Mouse (Mus musculus) forebrain, embryonic 11.5 days (tissue): ENCODE data around the gene Cobll1. TPM values are rescaled to one million over a fixed set of nuclear protein-coding genes. Genes with fewer than 3 reads are reported as not detected.

ENCODE experiments used
- ATAC-seq: fragments of 200-750 bp; cut with Nextera tagmentation; replicated peaks from 2 replicates; pipeline ENCODE4 v1.8.0; 2017; ENCODE audit warnings: moderate TSS enrichment; ENCODE audit not compliant: low FRiP score
- DNase-seq: peaks from one replicate; pipeline ENCODE4 v3.0.0-alpha.2; 2017; ENCODE audit warnings: low spot score
- H3K27ac ChIP-seq: fragments of 300-500 bp; sonication (generic); 2 replicates; pipeline ENCODE4 v1.5.1; 2014; ENCODE audit warnings: low read depth, low read length
- H3K27me3 ChIP-seq: fragments of 300-500 bp; sonication (generic); 2 replicates; pipeline ENCODE4 v1.6.1; 2014; ENCODE audit warnings: mild to moderate bottlenecking, low read length, mixed read lengths; ENCODE audit not compliant: control insufficient read depth, insufficient read depth
- H3K36me3 ChIP-seq: fragments of 300-500 bp; sonication (generic); 2 replicates; pipeline ENCODE4 v1.6.1; 2014; ENCODE audit warnings: mild to moderate bottlenecking, low read length, moderate library complexity, mixed read lengths; ENCODE audit not compliant: control insufficient read depth, insufficient read depth
- H3K4me1 ChIP-seq: fragments of 300-500 bp; sonication (generic); replicated peaks from 2 replicates; pipeline ENCODE4 v1.6.1; 2014; ENCODE audit warnings: low read length, mixed read lengths; ENCODE audit not compliant: control insufficient read depth, insufficient read depth
- H3K4me2 ChIP-seq: fragments of 300-500 bp; sonication (generic); 2 replicates; pipeline ENCODE4 v1.6.1; 2014; ENCODE audit warnings: low read depth, mild to moderate bottlenecking, low read length, moderate library complexity, mixed read lengths; ENCODE audit not compliant: severe bottlenecking
- H3K4me3 ChIP-seq: fragments of 300-500 bp; sonication (generic); 2 replicates; pipeline ENCODE4 v1.5.1; 2014; ENCODE audit warnings: low read depth, low read length
- H3K9ac ChIP-seq: fragments of 300-500 bp; sonication (generic); 2 replicates; pipeline ENCODE4 v1.6.1; 2014; ENCODE audit warnings: low read length
- H3K9me3 ChIP-seq: fragments of 300-500 bp; sonication (generic); 2 replicates; pipeline ENCODE4 v1.6.1; 2016; ENCODE audit warnings: low read length, mixed read lengths; ENCODE audit not compliant: control insufficient read depth
- WGBS: fragments of 180-500 bp; shearing (Covaris S2); extraction: QIAGEN DNeasy Blood & Tissue Kit; methylation state at CpG from one replicate; pipeline ENCODE4 v1.1.7; 2014; 5-methylcytosine and 5-hydroxymethylcytosine counted together
- polyA plus RNA-seq: library from polyadenylated mRNA; unstranded; fragments of >200 nt; fragmentation: Nextera tagmentation; extraction: Ambion mirVana; gene quantifications from 2 replicates; pipeline ENCODE4 v1.2.1, GENCODE M21; 2014

Cobll1 gene
- 4.2 and 4.8 TPM in 2 replicates for polyA plus RNA-seq

DNA sequence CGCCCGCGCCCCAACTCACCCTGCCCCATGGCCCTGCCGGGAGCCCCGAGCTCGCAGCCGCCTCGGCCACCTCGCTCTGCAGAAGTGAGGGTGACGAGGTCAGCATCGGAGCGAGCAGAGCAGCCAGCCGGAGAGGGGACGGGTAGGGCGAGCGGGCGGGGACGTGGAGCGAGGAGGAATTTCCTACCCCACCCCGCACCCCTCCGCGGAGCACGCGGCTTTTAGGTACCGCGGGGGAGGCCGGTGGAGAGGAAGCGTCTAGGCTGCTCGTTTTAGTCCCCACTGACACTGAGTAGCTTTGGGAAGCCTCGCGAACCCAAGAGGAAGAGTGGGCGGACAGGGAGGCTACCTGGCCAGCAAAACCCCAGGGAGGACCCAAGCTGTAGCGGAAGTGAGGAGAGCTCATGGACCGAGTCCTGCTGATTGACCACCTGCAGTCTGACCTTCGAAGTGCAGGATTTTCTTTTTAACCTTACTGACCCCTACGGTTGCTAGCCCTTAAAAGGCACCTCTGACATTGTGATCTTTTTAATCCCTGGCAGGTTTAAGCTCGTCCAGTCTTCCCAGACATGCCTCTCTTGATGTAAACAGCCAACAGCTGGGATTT is at the start of gene Cobll1:
Cobll1 (minus strand) TSS at position 440 of the 607 bp plus-strand sequence.
- Histone ChIP-seq H3K36me3 (no peaks in the 10 kb centered on the region), H3K4me3 (peak within 1 kb of the TSS; percentile 67), H3K9ac (peak within 1 kb of the TSS; percentile 77), H3K4me2 (peak within 1 kb of the TSS; percentile 99), H3K27ac (0 out of 2 replicates have a peak within 1 kb of the TSS, but pooled peaks have one; percentile 25), H3K27me3 (peaks cover 6% of the 10 kb centered on the region; the same call in 1 of the 2 replicates), H3K4me1 (peaks cover 7% of the 10 kb centered on the region; the same call in 1 of the 2 replicates), H3K9me3 (no peaks in the 10 kb centered on the region)
- under 1% methylated on average over 37 of the region's 37 CpGs for WGBS
- ATAC-seq (peak; percentile 75), DNase-seq (no peak)

DNA sequence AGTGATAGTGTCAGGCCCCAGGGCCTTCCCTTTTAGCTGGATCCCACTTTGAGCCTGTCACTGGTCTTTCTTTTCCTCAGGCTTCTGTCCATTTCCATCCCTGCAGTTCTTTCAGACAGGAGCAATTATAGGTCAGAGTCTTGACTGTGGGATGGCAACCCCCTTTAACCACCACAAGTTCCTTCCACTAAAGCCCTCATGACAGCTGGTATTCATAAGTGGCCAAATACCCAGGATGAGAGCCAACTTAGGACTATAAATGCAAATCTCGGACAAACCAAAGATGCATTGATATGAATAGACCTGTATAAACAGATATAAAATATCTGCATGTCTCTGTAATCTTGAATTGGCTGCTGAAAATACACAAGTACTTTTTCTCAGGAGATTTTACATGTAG is 49.5 kb upstream of the Cobll1 start:
- H3K9ac ChIP-seq, result no peak overlapping the region
- H3K4me1 ChIP-seq, result no peaks in the 10 kb centered on the region
- no peaks in the 10 kb centered on the region for H3K9me3 ChIP-seq
- no peak for ATAC-seq
- H3K27ac ChIP-seq, result no peak overlapping the region
- H3K27me3 ChIP-seq, result no peaks in the 10 kb centered on the region
- H3K4me3 ChIP-seq, result no peak overlapping the region
- WGBS, result 83% methylated on average over 1 of the region's 1 CpGs
- H3K4me2 ChIP-seq, result no peak overlapping the region
- DNase-seq, result no peak
- H3K36me3 ChIP-seq, result no peaks in the 10 kb centered on the region

DNA sequence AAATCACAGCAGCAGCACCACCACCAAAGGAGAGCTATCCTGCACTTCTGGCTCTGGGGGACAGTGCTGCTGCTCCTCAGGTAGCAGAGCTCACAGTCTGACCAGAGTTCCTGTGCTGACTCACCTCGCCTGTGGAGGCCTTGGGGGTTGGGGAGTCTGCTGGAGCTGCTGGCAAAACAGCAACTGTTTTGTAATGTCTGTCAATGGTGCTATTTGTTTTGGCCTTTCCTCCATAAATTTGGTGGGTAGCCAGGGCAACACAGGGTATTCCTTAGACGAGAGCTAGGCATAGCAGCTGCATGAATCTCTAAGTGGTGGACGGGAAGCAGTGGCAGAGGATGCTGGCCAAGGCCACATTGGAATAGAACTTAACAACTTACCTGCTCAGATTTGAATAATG is 46.2 kb upstream of the Cobll1 start:
- H3K27ac ChIP-seq, result no peak overlapping the region

DNA sequence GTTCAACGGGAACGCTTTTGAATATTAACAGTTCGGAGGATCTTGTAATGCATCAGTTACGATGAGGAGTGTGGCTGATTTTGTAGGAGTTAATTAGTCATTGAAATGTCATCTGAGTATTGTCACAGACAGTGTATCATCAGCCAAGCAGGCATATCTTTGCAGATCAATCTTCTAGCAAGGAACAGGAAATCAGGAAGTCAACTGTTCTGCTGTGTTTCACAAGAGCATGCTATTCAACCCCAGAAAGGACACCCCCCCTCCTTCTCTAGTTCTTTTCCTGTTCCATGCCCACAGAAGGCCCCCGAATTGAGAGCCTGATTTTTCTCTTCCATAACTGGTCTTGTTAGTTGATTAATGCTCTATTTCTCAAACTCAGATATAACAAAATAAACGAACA is 43.8 kb upstream of the Cobll1 start:
- Histone ChIP-seq H3K9me3 (no peaks in the 10 kb centered on the region), H3K27me3 (no peaks in the 10 kb centered on the region), H3K9ac (no peak overlapping the region), H3K4me2 (no peak overlapping the region), H3K27ac (no peak overlapping the region), H3K4me1 (no peaks in the 10 kb centered on the region), H3K36me3 (no peaks in the 10 kb centered on the region), H3K4me3 (no peak overlapping the region)
- ATAC-seq (no peak), DNase-seq (no peak)
- WGBS, result 85% methylated on average over 6 of the region's 6 CpGs

More for the DNA sequence above, 46.2 kb upstream of the Cobll1 start:
- H3K4me2 ChIP-seq, result no peak overlapping the region
- WGBS, result 57% methylated on average over 3 of the region's 3 CpGs
- H3K9me3 ChIP-seq, result no peaks in the 10 kb centered on the region
- no peak overlapping the region for H3K9ac ChIP-seq
- ATAC-seq, result no peak
- DNase-seq, result no peak
- H3K36me3 ChIP-seq, result no peaks in the 10 kb centered on the region
- H3K4me3 ChIP-seq, result no peak overlapping the region
- no peaks in the 10 kb centered on the region for H3K27me3 ChIP-seq
- H3K4me1 ChIP-seq, result no peaks in the 10 kb centered on the region

DNA sequence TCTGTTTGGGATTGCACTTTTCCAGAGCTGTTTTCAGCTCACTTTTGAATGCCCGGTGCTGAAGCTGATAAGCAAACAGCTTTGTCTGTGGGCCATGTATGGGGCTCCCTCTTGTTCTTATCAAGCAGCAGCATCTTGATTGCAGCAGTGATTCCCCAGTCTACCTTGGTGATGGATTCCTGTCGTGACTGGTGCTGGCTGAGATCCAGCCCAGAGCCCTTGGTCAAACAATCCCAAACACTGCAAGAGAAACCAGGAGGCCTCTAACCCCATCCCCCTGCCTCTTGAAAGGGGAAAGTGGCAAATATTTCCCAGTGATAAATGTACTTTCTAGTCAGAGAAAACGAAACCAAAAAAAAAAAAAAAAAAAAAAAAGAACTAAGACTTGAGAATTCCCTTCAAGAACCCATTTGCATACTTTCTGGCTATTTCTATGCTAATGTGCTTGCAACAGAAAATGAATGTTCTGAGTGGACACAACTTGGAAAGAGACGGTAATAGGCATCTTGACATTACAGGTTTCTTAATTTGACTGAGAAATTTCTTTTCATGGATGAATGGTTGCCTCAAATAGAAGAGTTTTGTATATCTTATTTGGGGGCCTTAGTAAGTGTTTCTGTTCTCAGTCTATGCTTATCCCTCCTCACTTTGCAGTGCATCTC is 40.0 kb upstream of the Cobll1 start:
- no peaks in the 10 kb centered on the region for H3K36me3 ChIP-seq
- no peak overlapping the region for H3K4me2 ChIP-seq
- H3K9ac ChIP-seq, result no peak overlapping the region
- H3K27ac ChIP-seq, result no peak overlapping the region
- no peaks in the 10 kb centered on the region for H3K27me3 ChIP-seq
- ATAC-seq, result no peak
- H3K9me3 ChIP-seq, result no peaks in the 10 kb centered on the region
- 50% methylated on average over 4 of the region's 4 CpGs for WGBS
- H3K4me3 ChIP-seq, result no peak overlapping the region
- no peaks in the 10 kb centered on the region for H3K4me1 ChIP-seq
- DNase-seq, result no peak

DNA sequence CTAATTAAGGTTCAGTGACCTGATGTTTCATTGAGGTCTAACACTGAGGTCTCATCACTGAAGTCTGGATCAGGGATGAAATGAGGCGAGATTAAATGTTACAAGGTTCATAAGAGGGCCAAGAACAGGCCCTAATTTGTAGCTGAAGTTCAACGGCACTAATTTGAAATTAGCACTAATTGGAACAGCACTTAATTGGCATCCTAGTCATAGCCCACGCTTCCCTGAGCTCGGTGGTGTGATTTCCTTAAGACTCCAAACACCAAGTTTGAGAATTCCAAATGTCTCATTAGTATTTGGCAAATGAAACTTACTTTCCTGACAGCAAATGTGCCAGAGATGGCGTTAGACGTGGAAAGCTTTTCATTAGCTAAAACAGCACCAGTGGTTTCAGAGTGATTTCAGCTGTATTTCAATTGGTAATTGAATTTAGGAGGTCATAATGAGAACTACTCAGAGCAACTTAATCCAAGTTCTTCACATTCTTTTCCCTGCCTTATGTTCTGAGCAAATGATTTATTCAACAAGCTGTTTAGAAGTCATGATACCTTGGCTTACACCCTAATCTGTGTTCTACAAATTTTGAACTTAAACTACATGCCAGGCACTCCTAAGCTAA is 36.3 kb upstream of the Cobll1 start:
- 35% methylated on average over 6 of the region's 6 CpGs for WGBS
- DNase-seq (no peak), ATAC-seq (peak; percentile 91)
- no peak overlapping the region for H3K4me3 ChIP-seq
- no peaks in the 10 kb centered on the region for H3K36me3 ChIP-seq
- H3K9me3 ChIP-seq, result no peaks in the 10 kb centered on the region
- H3K9ac ChIP-seq, result no peak overlapping the region
- no peak overlapping the region for H3K27ac ChIP-seq
- no peaks in the 10 kb centered on the region for H3K4me1 ChIP-seq
- no peaks in the 10 kb centered on the region for H3K27me3 ChIP-seq
- no peak overlapping the region for H3K4me2 ChIP-seq

DNA sequence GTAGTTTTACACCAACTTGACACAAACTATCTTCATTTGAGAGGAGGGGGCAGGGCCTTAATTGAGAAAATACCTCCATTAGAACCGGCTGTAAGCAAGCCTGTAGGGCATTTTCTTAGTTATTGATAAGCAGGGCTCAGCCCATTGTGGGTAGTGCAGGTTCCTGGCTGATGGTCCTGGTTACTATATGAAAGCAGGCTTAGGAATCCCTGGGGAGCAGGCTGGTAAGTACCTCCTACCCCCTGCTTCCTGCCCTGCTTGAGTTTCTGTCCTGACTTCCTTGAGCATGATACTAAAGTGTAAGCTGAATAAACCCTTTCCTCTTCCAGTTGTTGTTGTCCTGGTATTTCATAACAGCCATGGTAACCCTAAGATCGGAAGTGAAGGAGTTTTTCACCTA is 34.7 kb upstream of the Cobll1 start:
- DNase-seq (no peak), ATAC-seq (no peak)
- Histone ChIP-seq H3K36me3 (no peaks in the 10 kb centered on the region), H3K4me2 (no peak overlapping the region), H3K27me3 (no peaks in the 10 kb centered on the region), H3K4me3 (no peak overlapping the region), H3K27ac (no peak overlapping the region), H3K9me3 (no peaks in the 10 kb centered on the region), H3K4me1 (no peaks in the 10 kb centered on the region), H3K9ac (no peak overlapping the region)
- WGBS, result 35% methylated on average over 2 of the region's 2 CpGs

DNA sequence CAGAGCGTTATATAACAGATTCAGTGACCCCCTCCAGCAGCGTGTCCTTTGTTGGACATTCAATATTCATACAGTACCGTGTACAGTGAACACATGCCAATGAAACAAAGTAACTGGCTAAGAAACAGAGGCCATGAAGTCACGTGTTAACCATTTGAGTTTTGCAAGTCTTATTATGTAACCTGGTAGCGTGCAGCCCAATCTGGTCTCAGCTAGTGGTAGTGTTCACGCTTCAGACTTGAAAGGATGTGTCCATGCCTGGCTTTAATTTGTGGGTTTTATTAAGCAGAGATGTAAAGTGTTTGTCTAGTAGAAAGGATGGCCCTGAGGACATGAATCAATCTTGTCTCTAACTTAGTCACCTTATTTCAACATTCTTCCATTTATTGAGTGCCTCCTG is 29.5 kb upstream of the Cobll1 start:
- H3K4me3 ChIP-seq, result no peak overlapping the region
- no peaks in the 10 kb centered on the region for H3K4me1 ChIP-seq
- H3K27ac ChIP-seq, result no peak overlapping the region
- H3K36me3 ChIP-seq, result no peaks in the 10 kb centered on the region
- no peak overlapping the region for H3K4me2 ChIP-seq
- no peaks in the 10 kb centered on the region for H3K9me3 ChIP-seq
- H3K27me3 ChIP-seq, result no peaks in the 10 kb centered on the region
- no peak overlapping the region for H3K9ac ChIP-seq
- no peak for DNase-seq
- ATAC-seq, result no peak
- 93% methylated on average over 6 of the region's 6 CpGs for WGBS
